In genomic region chr11:53706236-53706933, GRCm38 (mm10) we compare ENCODE assay signal across 8 mouse cellular contexts. TPM values are rescaled to one million over a fixed set of nuclear protein-coding genes. Genes with fewer than 3 reads are reported as not detected.
DNase-seq lines count a peak whose midpoint lies in the region; ATAC-seq and TF ChIP-seq lines count a peak whose summit lies in the region.
"Had no signal": no experiment of that assay in that cellular context is flagged by ENCODE, and none has a peak within 500 bp of the region (broad histone marks: within the 10 kb centered on the region; RNA-seq: fewer than 3 reads in every experiment).

No protein-coding gene starts in this region.

- H3K9me3 ChIP-seq in G1E (replicated peaks): no peaks in the 10 kb centered on the region

- peak overlapping the region; percentile 87 for H3K4me3 ChIP-seq in G1E (ENCODE audit: low read depth, low read length)

- peaks cover 29% of the 10 kb centered on the region for H3K4me1 ChIP-seq in G1E (ENCODE audit: insufficient read depth, low read depth, low read length)

- ATAC-seq in G1E (ENCODE audit: extremely low read depth, insufficient number of reproducible peaks, low FRiP score, poor library complexity, severe bottlenecking): no peak
- peak; percentile 41 for ATAC-seq in common myeloid progenitor, adult 5-6 weeks (replicated peaks; ENCODE audit: low read depth, poor library complexity, severe bottlenecking)
- peak; percentile 60 for ATAC-seq in granulocyte monocyte progenitor cell, adult 5-6 weeks (replicated peaks; ENCODE audit: poor library complexity, severe bottlenecking)
- ATAC-seq in megakaryocyte, adult 5-6 weeks (ENCODE audit: poor library complexity, severe bottlenecking): peak; percentile 55

- no peaks in the 10 kb centered on the region for H3K27me3 ChIP-seq in G1E (ENCODE audit: insufficient read depth, low read length)

- DNase-seq in CD4-positive helper T cell, adult 2 months (ENCODE audit: low read depth, low spot score): peak; percentile 64
- DNase-seq in G1E (ENCODE audit: low spot score): peak; percentile 40
- DNase-seq in kidney, postnatal 25 days: peak; percentile 56 to 69
- peak; percentile 11 to 26 for DNase-seq in spleen, postnatal 14 days (ENCODE audit: low spot score in 2 of 2)

- no peak for TF ChIP-seq CTCF in G1E (IDR thresholded peaks at IDR 0.05; ENCODE audit: low read depth, low read length)

- H3K36me3 ChIP-seq in G1E (replicated peaks): peaks cover 34% of the 10 kb centered on the region

RNA-seq across cellular contexts. Expression of gene Rad50, which starts 0.7 kb away (rescaled TPM):
- total RNA-seq in G1E (2014; fragmentation: Nextera tagmentation) (92.4 and 104 TPM in 2 replicates), G1E (2017) (73.7 and 97.2 TPM in 2 replicates)
- 13.7 and 16.4 TPM in 2 replicates for polyA plus RNA-seq in G1E (2012)
- 110 and 112 TPM in 2 replicates for total RNA-seq in common myeloid progenitor, adult 5-6 weeks (2017)
- 58.0 and 59.9 TPM in 2 replicates for total RNA-seq in granulocyte monocyte progenitor cell, adult 5-6 weeks (2014; fragmentation: Nextera tagmentation)
- total RNA-seq in granulocyte monocyte progenitor cell, adult 5-6 weeks (2017): 67.4 and 85.2 TPM in 2 replicates
- total RNA-seq in megakaryocyte, adult 5-6 weeks (2015): 23.9 and 26.7 TPM in 2 replicates
- 33.7 and 38.1 TPM in 2 replicates for total RNA-seq in megakaryocyte, adult 5-6 weeks (2017)

RNA-seq across cellular contexts. Expression of gene Il5, which starts 14.2 kb away (rescaled TPM):
- total RNA-seq in G1E (2014; fragmentation: Nextera tagmentation) (not detected in 2 replicates), G1E (2017) (0.11 TPM in 1 of 2 replicates, not detected in the other)
- polyA plus RNA-seq in G1E (2012): not detected in 2 replicates
- not detected in 2 replicates for total RNA-seq in common myeloid progenitor, adult 5-6 weeks (2017)
- not detected in 2 replicates for total RNA-seq in granulocyte monocyte progenitor cell, adult 5-6 weeks (2014; fragmentation: Nextera tagmentation)
- total RNA-seq in granulocyte monocyte progenitor cell, adult 5-6 weeks (2017): not detected in 2 replicates
- not detected in 2 replicates for total RNA-seq in megakaryocyte, adult 5-6 weeks (2015)
- total RNA-seq in megakaryocyte, adult 5-6 weeks (2017): not detected in 2 replicates
- total RNA-seq: left cerebral cortex, postnatal 14 days had no signal
